Mouse (Mus musculus) kidney, postnatal 36 days (tissue): ENCODE data around the gene Ptprm.

Experiments
- DNase-seq, 2 experiments: peaks; one replicate each; pipeline ENCODE4 v3.0.0; 2021 to 2022; ENCODE audit warnings: mixed read lengths in 2 of 2

The Ptprm gene

GRCm38 (mm10) chr17:67055681-67056080, 298.6 kb downstream of the Ptprm start:
- no peak for DNase-seq

GRCm38 (mm10) chr17:67054202-67054601, 300.1 kb downstream of the Ptprm start:
- DNase-seq = no peak

- no peak for DNase-seq
Observed at GRCm38 (mm10) chr17:67052624-67053314, 301.5 kb downstream of the Ptprm start.

GRCm38 (mm10) chr17:67047697-67048096, 306.6 kb downstream of the Ptprm start:
- no peak for DNase-seq

GRCm38 (mm10) chr17:67038558-67038957, 315.7 kb downstream of the Ptprm start:
- no peak for DNase-seq

GRCm38 (mm10) chr17:67033547-67033946, 320.7 kb downstream of the Ptprm start:
- no peak for DNase-seq

GRCm38 (mm10) chr17:67032021-67032420, 322.2 kb downstream of the Ptprm start:
- DNase-seq = no peak

- no peak for DNase-seq
Observed at GRCm38 (mm10) chr17:67031341-67031740, 322.9 kb downstream of the Ptprm start.

- DNase-seq = no peak
Observed at GRCm38 (mm10) chr17:67027274-67027673, 327.0 kb downstream of the Ptprm start.

- no peak for DNase-seq
Observed at GRCm38 (mm10) chr17:67016501-67016900, 337.8 kb downstream of the Ptprm start.

GRCm38 (mm10) chr17:67013217-67013616, 341.0 kb downstream of the Ptprm start:
- DNase-seq = no peak

GRCm38 (mm10) chr17:67011836-67012583, 342.2 kb downstream of the Ptprm start:
- DNase-seq = no peak

GRCm38 (mm10) chr17:67010136-67010535, 344.1 kb downstream of the Ptprm start:
- DNase-seq = no peak

GRCm38 (mm10) chr17:67008137-67008536, 346.1 kb downstream of the Ptprm start:
- no peak for DNase-seq

- DNase-seq = peak; percentile 85 to 91
Observed at GRCm38 (mm10) chr17:67006740-67007385, 347.4 kb downstream of the Ptprm start.

GRCm38 (mm10) chr17:66996882-66997281, 357.4 kb downstream of the Ptprm start:
- DNase-seq = no peak

GRCm38 (mm10) chr17:66996016-66996415, 358.2 kb downstream of the Ptprm start:
- DNase-seq = no peak

GRCm38 (mm10) chr17:66991815-66992214, 362.4 kb downstream of the Ptprm start:
- no peak for DNase-seq

- DNase-seq = no peak
Observed at GRCm38 (mm10) chr17:66990761-66991160, 363.5 kb downstream of the Ptprm start.

- no peak for DNase-seq
Observed at GRCm38 (mm10) chr17:66988014-66988413, 366.2 kb downstream of the Ptprm start.

GRCm38 (mm10) chr17:66981649-66982048, 372.6 kb downstream of the Ptprm start:
- DNase-seq = no peak

- peak in 1 of 2 experiments; percentile 15 for DNase-seq
Observed at GRCm38 (mm10) chr17:66979971-66980370, 374.3 kb downstream of the Ptprm start.

GRCm38 (mm10) chr17:66976490-66976889, 377.8 kb downstream of the Ptprm start:
- no peak for DNase-seq

- DNase-seq = no peak
Observed at GRCm38 (mm10) chr17:66972976-66973375, 381.3 kb downstream of the Ptprm start.
